Mouse (Mus musculus) CH12.LX (cell line): ENCODE data around the gene Tbcel. TPM values are rescaled to one million over a fixed set of nuclear protein-coding genes. Genes with fewer than 3 reads are reported as not detected.

Experiments used
- DNase-seq: peaks from one replicate; pipeline ENCODE4 v3.0.0-alpha.2; 2013; ENCODE audit errors: extremely low read depth
- H3K27ac ChIP-seq: 2 replicates; pipeline ENCODE4 v1.5.1; 2012; ENCODE audit warnings: low read depth, mild to moderate bottlenecking, control low read depth, moderate library complexity; ENCODE audit not compliant: insufficient read depth
- H3K27me3 ChIP-seq: replicated peaks from 2 replicates; pipeline ENCODE3; 2012; ENCODE audit warnings: inconsistent platforms
- H3K36me3 ChIP-seq, 2 experiments: replicated peaks in 1 of 2; 2 replicates each; pipeline versions ENCODE3 to v1.6.1; 2012; ENCODE audit warnings: inconsistent platforms in 1 of 2, low read length in 1 of 2, mild to moderate bottlenecking in 1 of 2, mixed read lengths in 1 of 2, moderate library complexity in 1 of 2; ENCODE audit not compliant: control insufficient read depth in 1 of 2, insufficient read depth in 1 of 2
- H3K4me1 ChIP-seq, 2 experiments: 2 replicates each; pipeline ENCODE4 v1.6.1; 2012; ENCODE audit warnings: inconsistent platforms in 1 of 2, moderate library complexity in 1 of 2; ENCODE audit not compliant: insufficient read depth in 2 of 2, control insufficient read depth in 1 of 2
- H3K4me2 ChIP-seq: 2 replicates; pipeline ENCODE4 v1.6.1; 2012; ENCODE audit warnings: low read depth, mild to moderate bottlenecking, control low read depth; ENCODE audit not compliant: poor library complexity, insufficient read depth, severe bottlenecking
- H3K4me3 ChIP-seq, 3 experiments: fragments of 150-350 bp in 1 of 3; sonication (generic) in 1 of 3; replicated peaks in 1 of 3; 2 replicates each; pipeline versions ENCODE3 to v1.5.1; 2011 to 2012; ENCODE audit warnings: low read depth in 2 of 3, low read length in 2 of 3, mild to moderate bottlenecking in 2 of 3, moderate library complexity in 2 of 3, control low read depth in 1 of 3, improper control_type of control experiment in 1 of 3, inconsistent platforms in 1 of 3, mixed read lengths in 1 of 3; ENCODE audit not compliant: poor library complexity in 1 of 3
- H3K79me2 ChIP-seq: replicated peaks from 2 replicates; pipeline ENCODE4 v1.6.1; 2012; ENCODE audit warnings: mild to moderate bottlenecking, moderate library complexity; ENCODE audit not compliant: control insufficient read depth, poor library complexity, insufficient read depth, severe bottlenecking; ENCODE audit errors: extremely low read depth
- H3K9ac ChIP-seq: 2 replicates; pipeline ENCODE4 v1.6.1; 2012; ENCODE audit warnings: low read depth, mild to moderate bottlenecking, control low read depth, moderate library complexity; ENCODE audit not compliant: insufficient read depth
- H3K9me3 ChIP-seq: replicated peaks from 2 replicates; pipeline ENCODE3; 2012; ENCODE audit warnings: low read length, inconsistent platforms, mixed read lengths
- BHLHE40 ChIP-seq: IDR thresholded peaks from 2 replicates; pipeline ENCODE4 v1.6.1; 2011; ENCODE audit warnings: mild to moderate bottlenecking, low read depth, low read length, improper control_type of control experiment
- CHD1 ChIP-seq: IDR thresholded peaks from 2 replicates; pipeline ENCODE4 v1.6.1; 2012; ENCODE audit warnings: low read depth, low read length, improper control_type of control experiment, inconsistent platforms
- E2F4 ChIP-seq: IDR thresholded peaks from 2 replicates; pipeline ENCODE4 v1.6.1; 2011; ENCODE audit warnings: low read depth, low read length, improper control_type of control experiment; ENCODE audit not compliant: insufficient replicate concordance
- ELF1 ChIP-seq: IDR thresholded peaks from 2 replicates; pipeline ENCODE4 v1.6.1; 2014; ENCODE audit warnings: low read depth, mild to moderate bottlenecking, inconsistent platforms, low read length, improper control_type of control experiment
- EP300 ChIP-seq: IDR thresholded peaks from 2 replicates; pipeline ENCODE4 v1.6.1; 2011; ENCODE audit warnings: low read length, improper control_type of control experiment
- ETS1 ChIP-seq: conservative IDR thresholded peaks from 2 replicates; pipeline ENCODE4 v1.6.1; 2012; ENCODE audit warnings: low read depth, mild to moderate bottlenecking, inconsistent platforms, low read length, improper control_type of control experiment, moderate library complexity
- GABPA ChIP-seq: IDR thresholded peaks from 2 replicates; pipeline ENCODE4 v1.6.1; 2012; ENCODE audit warnings: low read depth, low read length, improper control_type of control experiment, inconsistent platforms; ENCODE audit not compliant: insufficient replicate concordance
- KAT2A ChIP-seq: IDR thresholded peaks from 2 replicates; pipeline ENCODE4 v1.6.1; 2012; ENCODE audit warnings: low read length, improper control_type of control experiment, inconsistent platforms; ENCODE audit not compliant: insufficient replicate concordance
- MAFK ChIP-seq: IDR thresholded peaks from 2 replicates; pipeline ENCODE4 v1.6.1; 2011; ENCODE audit warnings: low read length, improper control_type of control experiment; ENCODE audit not compliant: insufficient replicate concordance
- MAX ChIP-seq: IDR thresholded peaks from 2 replicates; pipeline ENCODE4 v1.6.1; 2011; ENCODE audit warnings: low read length, improper control_type of control experiment
- MAZ ChIP-seq: IDR thresholded peaks from 2 replicates; pipeline ENCODE4 v1.6.1; 2012; ENCODE audit warnings: low read depth, mild to moderate bottlenecking, inconsistent platforms, low read length, improper control_type of control experiment, moderate library complexity
- MEF2A ChIP-seq: IDR thresholded peaks from 2 replicates; pipeline ENCODE4 v1.6.1; 2014; ENCODE audit warnings: low read depth, mild to moderate bottlenecking, inconsistent platforms, low read length, improper control_type of control experiment, borderline replicate concordance
- MYC ChIP-seq: IDR thresholded peaks from 2 replicates; pipeline ENCODE4 v1.6.1; 2011; ENCODE audit warnings: low read depth, mild to moderate bottlenecking, improper control_type of control experiment, low read length
- NRF1 ChIP-seq: IDR thresholded peaks from 2 replicates; pipeline ENCODE4 v1.6.1; 2014; ENCODE audit warnings: low read depth, mild to moderate bottlenecking, inconsistent platforms, low read length, improper control_type of control experiment, moderate library complexity
- POLR2A ChIP-seq: IDR thresholded peaks from 2 replicates; pipeline ENCODE4 v1.6.1; 2011; ENCODE audit warnings: low read depth, mild to moderate bottlenecking, improper control_type of control experiment, low read length
- RCOR1 ChIP-seq: conservative IDR thresholded peaks from 2 replicates; pipeline ENCODE4 v1.6.1; 2012; ENCODE audit warnings: low read depth, mild to moderate bottlenecking, inconsistent platforms, low read length, improper control_type of control experiment
- SIN3A ChIP-seq: IDR thresholded peaks from 2 replicates; pipeline ENCODE4 v1.6.1; 2012; ENCODE audit warnings: low read length, improper control_type of control experiment, inconsistent platforms
- SMC3 ChIP-seq: IDR thresholded peaks from 2 replicates; pipeline ENCODE4 v1.6.1; 2011; ENCODE audit warnings: low read depth, low read length, improper control_type of control experiment
- TBP ChIP-seq: conservative IDR thresholded peaks from 2 replicates; pipeline ENCODE4 v1.6.1; 2011; ENCODE audit warnings: low read depth, low read length, improper control_type of control experiment
- UBTF ChIP-seq: IDR thresholded peaks from 2 replicates; pipeline ENCODE4 v1.6.1; 2012; ENCODE audit warnings: low read depth, mild to moderate bottlenecking, inconsistent platforms, low read length, improper control_type of control experiment, moderate library complexity
- USF2 ChIP-seq: conservative IDR thresholded peaks from 2 replicates; pipeline ENCODE4 v1.6.1; 2011; ENCODE audit warnings: low read depth, low read length, improper control_type of control experiment
- ZC3H11A ChIP-seq: IDR thresholded peaks from 2 replicates; pipeline ENCODE4 v1.6.1; 2012; ENCODE audit warnings: low read depth, mild to moderate bottlenecking, inconsistent platforms, low read length, improper control_type of control experiment
- ZKSCAN1 ChIP-seq: IDR thresholded peaks from 2 replicates; pipeline ENCODE4 v1.6.1; 2012; ENCODE audit warnings: low read depth, inconsistent platforms, low read length, improper control_type of control experiment, borderline replicate concordance
- ZMIZ1 ChIP-seq: IDR thresholded peaks from 2 replicates; pipeline ENCODE4 v1.6.1; 2012; ENCODE audit warnings: low read depth, mild to moderate bottlenecking, inconsistent platforms, low read length, improper control_type of control experiment
- dilution Hi-C: fragments of 300-500 bp; cut with MboI; formaldehyde crosslinking; loops from 2 replicates; pipeline ENCODE4 v1.14.3; 2020; ENCODE audit warnings: low sequenced_read_pairs; ENCODE audit not compliant: extremely low pct_unique_long_range_greater_than_20kb, extremely low pct_ligation_motif_present
- in situ Hi-C: fragments of 300-500 bp; cut with MboI; formaldehyde crosslinking; loops from 3 replicates; pipeline ENCODE4 v1.14.3; 2019; ENCODE audit warnings: low sequenced_read_pairs, low pct_ligation_motif_present, low pct_unique_long_range_greater_than_20kb, mixed read lengths
- polyA plus RNA-seq: library from polyadenylated mRNA; unstranded; fragments of >175 nt; gene quantifications from 2 replicates; pipeline ENCODE4 v1.2.1, GENCODE M21; 2012; ENCODE audit warnings: low read depth; ENCODE audit not compliant: insufficient read length
- total RNA-seq, 2 experiments: library from RNA; depleted of rRNA; stranded (reverse); fragments of 300-350 nt in 1 of 2; fragments of >200 nt in 1 of 2; gene quantifications; 2 replicates each; pipeline ENCODE4 v1.2.3; 2012 to 2014

The Tbcel gene
- total and polyA plus RNA-seq, 3 experiments = 5.3 to 10.0 (median 5.9) TPM

DNA sequence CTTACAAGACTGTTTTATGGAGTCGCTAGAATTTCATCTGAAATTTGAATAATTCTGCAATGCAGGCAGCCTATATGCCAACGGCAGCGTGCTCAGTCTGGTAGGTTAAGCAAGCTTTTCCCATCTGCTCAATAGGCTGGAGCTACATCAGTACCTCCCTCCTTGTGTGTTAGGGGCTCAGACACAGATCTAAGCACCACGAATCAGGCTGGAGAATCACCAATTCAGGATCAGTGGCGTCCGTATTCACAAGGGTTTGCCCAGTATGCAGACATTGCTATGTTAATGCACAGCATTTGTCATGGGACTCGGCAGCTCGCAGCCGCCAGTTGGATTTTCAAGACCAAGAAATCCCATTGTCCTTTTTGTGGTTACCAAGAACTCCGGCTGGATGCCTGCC is 36.9 kb upstream of the Tbcel start:
- no peak for TF ChIP-seq SMC3
- no peak for TF ChIP-seq ZC3H11A
- TF ChIP-seq MAX = no peak
- no peak overlapping the region for H3K9ac ChIP-seq
- H3K27me3 ChIP-seq = peaks cover 31% of the 10 kb centered on the region
- H3K4me3 ChIP-seq = no peak overlapping the region
- no peaks in the 10 kb centered on the region for H3K79me2 ChIP-seq
- in situ Hi-C loops = no loop called here
- no peak for DNase-seq
- no peaks in the 10 kb centered on the region for H3K36me3 ChIP-seq
- H3K4me1 ChIP-seq = peaks cover 0 to 5% of the 10 kb centered on the region in 2 experiments; a peak in 3 of 4 replicates
- no peaks in the 10 kb centered on the region for H3K9me3 ChIP-seq
- dilution Hi-C loops = no loop called here
- H3K27ac ChIP-seq = no peak overlapping the region
- H3K4me2 ChIP-seq = no peak overlapping the region

DNA sequence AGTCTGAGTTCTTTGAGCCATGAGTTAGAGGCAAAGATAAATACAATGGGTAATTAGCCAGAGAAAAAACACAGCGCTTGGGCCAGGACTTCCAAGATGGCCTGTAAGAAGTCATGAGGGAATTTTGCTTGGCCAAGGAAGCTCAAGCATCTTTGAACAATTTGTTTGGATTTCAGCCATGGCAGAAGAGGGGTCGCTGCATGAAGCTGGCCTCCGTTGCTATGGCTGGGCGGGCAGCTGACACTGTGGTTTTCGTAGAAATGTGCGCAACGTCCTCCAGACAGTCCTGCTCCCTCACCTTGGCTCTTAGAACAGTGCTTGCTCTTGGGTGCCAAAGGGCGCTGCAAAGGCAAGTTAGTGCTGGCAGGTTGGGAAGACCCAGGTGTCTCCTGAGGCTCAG is 25.9 kb upstream of the Tbcel start:
- dilution Hi-C loops (no loop called here), in situ Hi-C loops (no loop called here)
- Histone ChIP-seq H3K4me2 (no peak overlapping the region), H3K27me3 (peaks cover 30% of the 10 kb centered on the region), H3K9me3 (no peaks in the 10 kb centered on the region), H3K4me1 (peaks cover 0 to 3% of the 10 kb centered on the region in 2 experiments; a peak in 1 of 4 replicates), H3K4me3 (no peak overlapping the region), H3K9ac (no peak overlapping the region), H3K27ac (no peak overlapping the region), H3K36me3 (no peaks in the 10 kb centered on the region), H3K79me2 (no peaks in the 10 kb centered on the region)
- TF ChIP-seq KAT2A (no peak), NRF1 (no peak), MAFK (no peak), CHD1 (no peak), ZMIZ1 (no peak), ETS1 (no peak), RCOR1 (no peak), ZKSCAN1 (no peak)
- no peak for DNase-seq

DNA sequence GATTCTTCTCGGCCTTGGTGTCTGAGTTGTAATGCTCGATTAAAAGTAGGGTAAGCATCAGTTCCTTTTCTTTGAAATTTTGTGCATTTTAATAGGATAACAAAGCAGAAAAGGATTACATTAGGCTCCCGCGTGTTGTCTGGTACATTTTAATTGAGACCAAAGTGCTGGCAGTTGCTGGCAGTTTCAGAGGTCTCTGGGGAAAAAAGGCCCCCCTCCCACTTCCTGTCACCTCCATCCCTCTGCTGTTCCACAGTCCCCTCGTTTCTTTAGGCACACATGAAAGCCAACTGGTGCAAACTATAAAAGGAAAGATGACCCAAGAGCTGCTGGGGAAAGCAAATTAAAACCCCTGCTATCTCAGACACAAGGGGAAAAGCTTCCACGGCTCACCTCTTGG is 25.4 kb upstream of the Tbcel start:
- no peak overlapping the region for H3K9ac ChIP-seq
- H3K27me3 ChIP-seq = peaks cover 28% of the 10 kb centered on the region
- H3K79me2 ChIP-seq = no peaks in the 10 kb centered on the region
- dilution Hi-C loops (no loop called here), in situ Hi-C loops (no loop called here)
- TF ChIP-seq MAFK (no peak), MEF2A (no peak), SIN3A (no peak), TBP (no peak), POLR2A (no peak), ZMIZ1 (no peak), ZKSCAN1 (no peak), E2F4 (no peak), EP300 (no peak), MYC (no peak), UBTF (no peak), MAX (no peak), MAZ (no peak), BHLHE40 (no peak), GABPA (no peak), CHD1 (no peak), ELF1 (no peak), USF2 (no peak), RCOR1 (no peak), SMC3 (no peak)
- H3K4me3 ChIP-seq = no peak overlapping the region
- no peaks in the 10 kb centered on the region for H3K9me3 ChIP-seq
- H3K27ac ChIP-seq = no peak overlapping the region
- peaks cover 0 to 3% of the 10 kb centered on the region in 2 experiments; a peak in 2 of 4 replicates for H3K4me1 ChIP-seq
- H3K36me3 ChIP-seq = no peaks in the 10 kb centered on the region
- no peak for DNase-seq
- no peak overlapping the region for H3K4me2 ChIP-seq
